Mouse (Mus musculus): ENCODE results near the gene Scd3. TPM values are rescaled to one million over a fixed set of nuclear protein-coding genes. Genes with fewer than 3 reads are reported as not detected.

Gene Scd3
- 0.15 and 0.29 TPM in 2 replicates for polyA plus RNA-seq (2015; fragmentation: Nextera tagmentation; extraction: Ambion mirVana)

DNA sequence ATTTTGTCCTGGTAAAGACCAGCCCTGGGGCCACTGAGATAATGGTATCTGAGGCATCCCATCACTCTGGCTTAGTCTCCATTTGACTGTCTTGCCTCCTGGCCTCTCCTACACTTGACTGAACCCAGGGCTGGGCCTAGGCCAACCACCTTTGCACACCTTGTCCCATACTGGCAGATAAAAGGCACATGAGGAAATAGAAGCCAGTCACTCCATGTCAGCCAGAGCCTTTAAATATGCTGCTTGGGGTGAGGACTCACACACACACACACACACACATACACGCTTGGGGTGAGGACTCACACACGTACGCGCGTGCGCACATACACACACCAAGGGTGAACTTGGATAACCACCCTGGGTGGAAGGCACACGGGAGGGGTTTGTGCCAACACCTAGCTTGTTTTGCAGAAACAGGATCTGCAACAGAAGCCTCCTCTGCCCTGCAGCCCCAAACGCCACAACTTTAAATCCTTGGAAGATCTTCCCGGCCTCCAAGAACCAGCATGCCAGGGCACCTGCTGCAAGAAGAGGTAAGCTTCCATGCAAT lies at the start of gene Scd3:
TSS of gene Scd3 (plus strand) at position 255 of the 550 bp plus-strand sequence.
- no peak for DNase-seq (ENCODE audit: low spot score)

DNA sequence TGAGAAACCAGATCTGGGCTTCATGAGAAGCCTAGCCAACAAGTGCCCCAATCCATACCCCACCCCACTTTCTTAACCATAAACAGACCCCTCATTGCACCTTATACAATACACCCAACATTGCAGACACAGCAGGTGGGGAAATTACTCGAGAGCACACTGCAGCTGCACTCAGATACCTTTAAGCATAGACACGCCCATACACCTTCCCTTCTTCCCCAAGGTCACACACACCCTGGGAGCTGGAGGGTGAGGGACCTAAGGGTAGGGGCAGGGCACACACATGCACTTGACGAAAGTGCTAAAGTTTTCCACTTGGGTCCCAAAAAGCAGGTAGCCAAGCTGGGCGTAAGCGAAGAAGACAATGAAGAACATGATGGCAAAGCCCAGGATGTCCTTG lies 49.3 kb upstream of the Scd3 start:
- DNase-seq (ENCODE audit: low spot score): no peak

GRCm38 (mm10) chr19:44157005-44157404 lies 46.1 kb upstream of the Scd3 start:
- DNase-seq (ENCODE audit: low spot score): no peak

GRCm38 (mm10) chr19:44159386-44159785 lies 43.7 kb upstream of the Scd3 start:
- no peak for DNase-seq (ENCODE audit: low spot score)

DNA sequence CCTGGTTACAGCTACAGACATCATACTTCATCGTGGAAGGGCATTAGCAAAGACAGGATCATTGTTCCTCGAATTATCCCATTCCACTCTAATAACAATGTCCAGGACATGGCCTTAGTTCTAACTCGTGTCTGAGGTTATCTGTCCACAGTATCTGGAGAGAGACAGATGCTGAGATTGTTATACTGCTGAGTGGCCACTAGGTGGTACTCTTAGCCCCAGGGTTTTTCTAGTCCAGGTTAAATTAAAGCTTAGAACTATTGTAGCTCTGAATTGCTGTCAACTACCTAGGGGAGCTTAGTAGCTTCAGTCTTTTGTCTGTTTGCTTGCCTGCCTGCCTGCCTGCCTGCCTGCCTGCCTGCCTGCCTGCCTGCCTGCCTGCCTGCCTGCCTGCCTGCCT lies 41.6 kb upstream of the Scd3 start:
- peak; percentile 27 for DNase-seq (ENCODE audit: low spot score)

DNA sequence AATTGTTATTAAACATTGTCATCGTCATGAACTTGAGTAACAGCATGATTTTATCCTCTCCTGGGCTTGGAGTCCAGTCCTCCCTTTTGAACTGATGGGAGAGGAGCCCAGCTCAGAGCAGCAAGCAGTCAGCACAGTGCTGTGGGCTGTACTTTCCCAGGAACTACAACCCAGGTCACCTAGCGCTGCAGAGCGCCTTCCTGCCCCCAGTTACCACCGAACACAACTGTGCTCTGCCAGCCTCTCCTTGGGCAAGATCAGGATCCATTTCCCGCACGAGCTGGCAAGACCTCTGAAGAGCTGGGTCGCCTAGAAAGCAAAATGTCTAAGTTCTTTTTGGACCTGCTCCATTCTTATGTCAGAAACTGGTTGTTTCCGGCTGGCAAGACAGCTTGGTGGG lies 28.2 kb upstream of the Scd3 start:
- no peak for DNase-seq (ENCODE audit: low spot score)

GRCm38 (mm10) chr19:44176741-44177140 lies 26.3 kb upstream of the Scd3 start:
- no peak for DNase-seq (ENCODE audit: low spot score)

GRCm38 (mm10) chr19:44180502-44180901 lies 22.6 kb upstream of the Scd3 start:
- no peak for DNase-seq (ENCODE audit: low spot score)

DNA sequence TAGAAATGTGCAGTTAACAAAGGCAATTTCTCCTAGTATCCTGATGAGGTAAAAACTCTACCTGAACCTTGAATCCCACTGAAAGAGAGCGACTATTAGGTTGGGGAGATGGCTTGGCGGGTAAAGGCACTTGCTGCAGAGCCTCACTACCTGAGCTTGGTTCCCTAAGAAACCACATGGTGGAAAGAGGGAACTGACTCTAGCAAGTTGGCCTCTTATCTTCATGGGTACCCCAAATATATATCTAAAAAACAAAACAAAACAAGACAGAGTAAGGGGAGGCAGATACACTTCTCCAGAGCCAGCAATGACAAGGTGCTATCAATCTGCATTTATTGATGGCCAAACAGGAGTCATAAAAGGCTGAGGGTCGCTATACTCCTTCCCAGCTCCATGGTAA lies 19.1 kb upstream of the Scd3 start:
- DNase-seq (ENCODE audit: low spot score): no peak

- DNase-seq (ENCODE audit: low spot score): no peak
Observed at GRCm38 (mm10) chr19:44189056-44189455, 14.0 kb upstream of the Scd3 start.

GRCm38 (mm10) chr19:44192342-44192741 lies 10.7 kb upstream of the Scd3 start, which contains the start of gene Pkd2l1:
Pkd2l1 (minus strand) TSS chr19:44192442.
- DNase-seq (ENCODE audit: low spot score): no peak

- no peak for DNase-seq (ENCODE audit: low spot score)
Observed at GRCm38 (mm10) chr19:44193906-44194305, 9.2 kb upstream of the Scd3 start.

GRCm38 (mm10) chr19:44195138-44195537 lies 7.9 kb upstream of the Scd3 start:
- peak; percentile 64 for DNase-seq (ENCODE audit: low spot score)

DNA sequence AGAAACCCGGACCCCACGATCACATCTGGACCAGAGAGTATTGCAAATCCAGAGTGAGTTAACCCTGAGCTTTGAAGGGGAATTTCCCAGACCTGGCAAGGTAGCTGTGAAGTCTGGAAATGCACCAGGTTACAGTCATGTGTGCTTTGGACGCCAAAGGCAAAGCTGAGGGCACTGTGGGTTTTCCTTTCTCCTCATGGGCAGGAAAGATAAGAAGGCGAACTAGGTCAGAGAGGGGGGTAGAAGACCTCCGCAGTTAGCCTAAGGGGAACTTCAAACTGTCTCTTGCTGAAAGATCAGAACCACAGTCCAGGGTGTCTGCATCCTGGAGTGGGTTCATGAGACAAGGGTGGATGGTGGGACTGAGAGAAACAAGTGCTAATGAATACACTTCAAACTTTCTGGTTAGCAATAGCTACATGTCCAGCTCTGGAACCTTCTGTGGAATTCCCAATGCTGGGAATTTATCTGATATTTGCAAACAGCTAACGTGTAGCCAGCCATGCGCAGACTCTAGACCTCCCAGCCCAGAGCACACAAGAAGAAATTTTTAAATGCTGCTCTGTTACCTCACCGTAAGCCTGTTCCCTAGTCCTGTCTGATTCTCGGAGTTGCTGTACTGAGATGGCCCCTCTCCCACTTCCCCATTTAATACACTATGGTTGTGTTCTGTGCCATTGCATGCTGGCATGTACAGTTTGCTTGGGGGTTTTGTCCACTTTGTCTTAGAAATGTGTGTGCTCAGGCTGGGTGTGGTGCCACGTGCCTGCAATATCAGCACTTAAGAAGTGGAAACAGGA lies 5.8 kb upstream of the Scd3 start:
- DNase-seq (ENCODE audit: low spot score): no peak

DNA sequence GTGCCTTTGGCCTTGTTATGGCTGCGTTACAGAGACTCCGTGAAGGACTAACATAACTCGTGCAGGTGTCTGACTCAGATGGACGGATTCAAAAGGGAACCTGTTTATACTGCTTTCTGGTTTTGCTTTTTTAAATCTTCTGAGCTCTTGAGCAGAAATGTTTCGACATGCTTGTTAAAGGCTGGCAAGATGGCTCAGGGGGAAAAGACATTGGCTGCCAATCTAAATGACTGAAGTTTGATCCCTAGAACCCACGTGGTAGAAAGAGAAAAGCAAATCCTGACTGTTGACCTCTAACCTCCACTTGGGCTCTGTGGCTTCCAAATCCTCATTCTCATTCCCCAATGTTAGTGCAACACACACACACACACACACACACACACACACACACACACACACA lies 4.6 kb upstream of the Scd3 start:
- no peak for DNase-seq (ENCODE audit: low spot score)

GRCm38 (mm10) chr19:44198964-44199363 lies 4.1 kb upstream of the Scd3 start:
- DNase-seq (ENCODE audit: low spot score): peak; percentile 49

- peak; percentile 15 for DNase-seq (ENCODE audit: low spot score)
Observed at GRCm38 (mm10) chr19:44207079-44207478, 4.0 kb downstream of the Scd3 start.

- DNase-seq (ENCODE audit: low spot score): no peak
Observed at GRCm38 (mm10) chr19:44215255-44215654, 12.2 kb downstream of the Scd3 start.

GRCm38 (mm10) chr19:44217958-44218525 lies 15.0 kb downstream of the Scd3 start:
- no peak for DNase-seq (ENCODE audit: low spot score)

DNA sequence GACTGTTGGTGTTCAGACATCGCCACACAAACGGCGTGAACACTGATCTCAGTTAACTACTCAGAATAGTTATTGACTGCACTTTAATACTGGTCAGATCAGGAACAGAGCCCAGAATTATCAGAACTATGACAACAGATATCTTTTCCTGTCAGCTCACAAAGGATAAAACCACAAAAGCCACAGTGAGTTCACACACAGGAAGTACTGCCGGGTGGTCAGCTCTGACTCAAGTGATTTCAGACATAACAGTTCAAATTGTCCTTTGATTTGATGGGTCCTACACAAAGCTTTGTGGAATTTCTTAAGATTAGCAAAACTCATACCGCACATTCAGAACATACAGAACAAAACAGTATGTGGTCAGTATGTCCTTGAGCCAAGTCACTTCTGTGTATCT lies 22.7 kb downstream of the Scd3 start:
- DNase-seq (ENCODE audit: low spot score): no peak

GRCm38 (mm10) chr19:44229776-44230175 lies 26.7 kb downstream of the Scd3 start:
- no peak for DNase-seq (ENCODE audit: low spot score)

DNA sequence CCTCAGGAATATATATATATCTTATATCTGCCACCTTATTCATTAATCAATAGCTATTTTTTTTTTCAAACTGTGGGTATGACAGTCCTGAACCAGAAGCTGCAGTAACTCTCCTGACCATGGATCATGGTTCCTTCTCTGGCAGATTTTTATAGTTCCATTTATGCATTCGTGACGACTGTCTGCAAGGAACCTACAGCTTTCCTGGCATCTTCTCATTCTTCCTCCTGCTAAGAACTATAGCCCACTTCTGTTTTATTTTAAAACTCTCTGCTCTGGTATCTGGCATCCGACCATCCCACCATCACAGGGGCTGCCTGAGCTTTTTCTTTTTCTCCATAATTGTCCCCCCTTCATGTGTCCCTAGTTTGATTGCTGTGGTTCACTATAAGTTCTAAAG lies 27.1 kb downstream of the Scd3 start:
- DNase-seq (ENCODE audit: low spot score): no peak
